Mouse (Mus musculus) midbrain, embryonic 15.5 days (tissue): Measurements from ENCODE around the gene Paqr6. TPM values are rescaled to one million over a fixed set of nuclear protein-coding genes. Genes with fewer than 3 reads are reported as not detected.
"Not testable (repeated sequence)": the region's sequence is repeated elsewhere in the genome, so short reads cannot be mapped to it uniquely, and the experiment has no call there.

Source experiments
- ATAC-seq: fragments of 200-750 bp; cut with Nextera tagmentation; replicated peaks from 2 replicates; pipeline ENCODE4 v1.8.0; 2017; ENCODE audit warnings: moderate TSS enrichment
- H3K27ac ChIP-seq: fragments of 300-500 bp; sonication (generic); 2 replicates; pipeline ENCODE4 v1.5.1; 2015; ENCODE audit warnings: mild to moderate bottlenecking, inconsistent platforms
- H3K27me3 ChIP-seq: fragments of 300-500 bp; sonication (generic); replicated peaks from 2 replicates; pipeline ENCODE4 v1.6.1; 2015; ENCODE audit warnings: inconsistent platforms
- H3K36me3 ChIP-seq: fragments of 300-500 bp; sonication (generic); replicated peaks from 2 replicates; pipeline ENCODE4 v1.6.1; 2015; ENCODE audit warnings: inconsistent platforms
- H3K4me1 ChIP-seq: fragments of 300-500 bp; sonication (generic); 2 replicates; pipeline ENCODE4 v1.6.1; 2015; ENCODE audit warnings: inconsistent platforms
- H3K4me2 ChIP-seq: fragments of 300-500 bp; sonication (generic); 2 replicates; pipeline ENCODE4 v1.6.1; 2015; ENCODE audit warnings: inconsistent platforms, mild to moderate bottlenecking, moderate library complexity
- H3K4me3 ChIP-seq: fragments of 300-500 bp; sonication (generic); 2 replicates; pipeline ENCODE4 v1.5.1; 2015; ENCODE audit warnings: mild to moderate bottlenecking, inconsistent platforms
- H3K9ac ChIP-seq: fragments of 300-500 bp; sonication (generic); 2 replicates; pipeline ENCODE4 v1.6.1; 2015; ENCODE audit warnings: mild to moderate bottlenecking, inconsistent platforms
- H3K9me3 ChIP-seq: fragments of 300-500 bp; sonication (generic); 2 replicates; pipeline ENCODE4 v1.6.1; 2016; ENCODE audit warnings: inconsistent platforms
- WGBS: fragments of 180-500 bp; shearing (Covaris S2); methylation state at CpG from one replicate; pipeline ENCODE4 v1.1.7; 2015; ENCODE audit warnings: mixed read lengths; 5-methylcytosine and 5-hydroxymethylcytosine counted together
- polyA plus RNA-seq: library from polyadenylated mRNA; unstranded; fragments of >200 nt; fragmentation: Nextera tagmentation; extraction: Ambion mirVana; gene quantifications from 2 replicates; pipeline ENCODE4 v1.2.1, GENCODE M21; 2015

The Paqr6 gene
- polyA plus RNA-seq, 1 experiment from 2014 or later, result 1.8 TPM

DNA sequence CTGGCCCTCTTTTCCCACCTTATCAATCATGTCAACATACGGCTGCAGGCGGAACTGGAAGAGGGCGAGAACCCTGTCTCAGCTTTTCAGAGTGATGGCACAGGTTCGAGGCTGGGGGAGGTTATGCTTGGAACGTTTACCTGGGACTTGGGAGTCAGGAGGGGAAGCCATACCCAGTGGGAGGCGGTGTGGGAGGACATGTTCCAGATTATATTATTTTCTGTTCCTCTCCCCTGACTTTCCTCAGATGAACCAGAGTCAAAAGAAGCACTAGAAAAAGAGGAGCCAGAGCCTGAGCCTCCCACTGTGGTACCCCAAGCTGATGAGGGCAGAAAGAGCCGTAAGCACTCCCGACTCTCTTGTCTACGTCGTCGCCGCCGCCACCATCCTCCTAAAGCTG, 13.7 kb upstream of the Paqr6 start:
- 95% methylated on average over 13 of the region's 13 CpGs for WGBS
- Histone ChIP-seq H3K36me3 (peaks cover 95% of the 10 kb centered on the region), H3K27ac (no peak overlapping the region), H3K4me1 (no peaks in the 10 kb centered on the region), H3K4me2 (no peak overlapping the region), H3K4me3 (no peak overlapping the region), H3K9me3 (no peaks in the 10 kb centered on the region), H3K27me3 (no peaks in the 10 kb centered on the region), H3K9ac (no peak overlapping the region)
- ATAC-seq, result no peak

DNA sequence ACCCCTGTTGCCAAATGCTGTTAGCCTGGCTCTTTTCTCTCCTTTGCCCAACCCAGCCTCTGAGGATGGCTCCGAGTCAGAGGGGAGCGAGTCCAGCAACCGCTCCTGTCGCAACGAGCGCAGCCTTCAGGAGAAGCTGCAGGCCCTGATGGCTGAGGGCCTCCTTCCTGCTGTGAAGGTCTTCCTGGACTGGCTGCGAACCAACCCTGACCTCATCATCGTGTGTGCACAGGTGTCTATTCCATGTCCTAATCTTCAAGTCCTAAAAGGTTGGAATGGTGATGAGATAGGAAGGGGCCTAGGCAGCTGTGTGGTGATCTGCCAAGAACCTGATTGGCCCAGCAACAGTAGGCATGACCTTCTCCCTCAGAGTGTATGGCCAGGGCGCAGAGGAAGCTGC, 11.5 kb upstream of the Paqr6 start:
- 94% methylated on average over 9 of the region's 9 CpGs for WGBS
- Histone ChIP-seq H3K4me3 (no peak overlapping the region), H3K27ac (no peak overlapping the region), H3K9me3 (no peaks in the 10 kb centered on the region), H3K27me3 (no peaks in the 10 kb centered on the region), H3K4me1 (no peaks in the 10 kb centered on the region), H3K9ac (no peak overlapping the region), H3K36me3 (peaks cover 85% of the 10 kb centered on the region), H3K4me2 (no peak overlapping the region)
- ATAC-seq, result no peak

DNA sequence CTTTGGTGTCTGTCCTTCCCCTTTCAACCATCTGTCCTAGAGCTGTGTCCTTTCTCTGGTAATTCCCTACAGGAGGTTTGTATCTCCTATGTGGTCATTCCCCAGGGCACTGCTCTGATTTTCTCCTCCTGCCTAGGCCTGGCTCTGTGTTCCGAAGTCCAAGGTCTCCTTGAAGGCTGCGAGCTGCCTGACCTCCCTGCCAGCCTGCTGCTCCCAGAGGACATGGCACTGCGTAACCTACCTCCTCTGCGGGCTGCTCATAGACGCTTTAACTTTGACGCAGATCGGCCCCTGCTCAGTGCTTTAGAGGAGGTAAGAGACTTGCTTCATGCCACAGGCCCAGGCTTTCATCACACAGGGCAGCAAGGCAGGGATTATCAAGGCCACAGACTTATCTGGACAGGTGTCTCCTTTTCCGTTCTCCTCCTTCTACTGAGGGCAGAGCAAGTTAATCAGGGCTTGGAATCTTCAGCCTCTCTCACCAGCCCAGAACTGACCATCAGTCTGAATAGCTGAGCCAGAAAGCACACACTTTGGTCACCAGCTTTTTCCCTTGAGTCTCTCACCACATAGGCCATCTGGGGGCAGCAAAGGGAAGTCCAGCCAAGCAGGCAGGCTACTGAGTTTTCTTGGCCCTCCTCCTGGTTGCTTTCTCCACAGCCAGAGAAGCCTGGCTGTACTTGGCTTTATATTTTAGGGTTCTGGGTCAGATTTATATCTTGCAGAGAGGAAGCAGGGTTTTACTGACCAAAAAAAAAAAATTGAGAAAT, 9.8 kb upstream of the Paqr6 start:
- WGBS, result 92% methylated on average over 8 of the region's 8 CpGs
- peaks cover 83% of the 10 kb centered on the region for H3K36me3 ChIP-seq
- H3K27ac ChIP-seq, result no peak overlapping the region
- H3K4me2 ChIP-seq, result no peak overlapping the region
- no peaks in the 10 kb centered on the region for H3K27me3 ChIP-seq
- no peak overlapping the region for H3K4me3 ChIP-seq
- H3K4me1 ChIP-seq, result no peaks in the 10 kb centered on the region
- H3K9me3 ChIP-seq, result no peaks in the 10 kb centered on the region
- no peak for ATAC-seq
- no peak overlapping the region for H3K9ac ChIP-seq

DNA sequence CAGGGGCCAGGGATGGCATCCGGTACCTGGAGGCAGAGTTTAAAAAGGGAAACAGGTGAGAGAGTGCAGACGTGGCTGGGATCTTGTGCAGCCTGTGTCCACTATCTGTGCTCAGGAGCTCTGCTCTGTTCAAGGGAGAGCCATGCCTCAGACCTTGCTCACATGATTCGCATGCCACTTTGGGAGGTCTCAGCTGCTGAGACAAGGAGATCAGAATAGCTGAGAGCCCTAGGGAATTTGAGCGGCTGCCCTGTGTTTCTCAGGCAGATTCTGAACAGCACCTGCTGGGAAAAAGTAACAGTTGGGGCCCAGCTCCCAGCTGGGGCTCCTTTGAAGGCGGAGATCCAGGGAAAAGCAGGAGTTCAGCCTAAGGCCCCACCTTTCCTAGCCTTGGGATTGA, 4.8 kb upstream of the Paqr6 start:
- no peaks in the 10 kb centered on the region for H3K4me1 ChIP-seq
- no peaks in the 10 kb centered on the region for H3K9me3 ChIP-seq
- WGBS, result 58% methylated on average over 5 of the region's 5 CpGs
- no peaks in the 10 kb centered on the region for H3K27me3 ChIP-seq
- no peak overlapping the region for H3K4me2 ChIP-seq
- no peak for ATAC-seq
- H3K4me3 ChIP-seq, result no peak overlapping the region
- H3K36me3 ChIP-seq, result peaks cover 54% of the 10 kb centered on the region
- H3K27ac ChIP-seq, result no peak overlapping the region
- H3K9ac ChIP-seq, result no peak overlapping the region

DNA sequence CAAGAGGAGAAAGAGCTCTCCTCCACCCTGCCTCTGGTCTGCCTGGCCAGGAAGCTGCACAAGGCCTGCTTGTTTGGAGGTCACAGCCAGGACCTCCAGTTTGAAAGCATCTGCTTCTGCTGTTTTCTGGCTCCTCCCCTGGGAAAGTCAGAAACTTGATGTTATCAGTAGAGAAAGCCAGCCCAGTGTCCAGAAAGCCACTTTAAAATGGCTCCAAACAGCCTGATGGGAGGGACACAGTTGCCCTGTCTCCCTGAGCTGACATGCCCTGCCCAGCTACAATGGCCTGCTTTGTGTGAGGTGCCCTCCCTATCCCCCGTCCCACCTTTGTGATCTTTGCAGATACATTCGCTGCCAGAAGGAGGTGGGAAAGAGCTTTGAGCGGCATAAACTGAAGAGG, 4.4 kb upstream of the Paqr6 start:
- ATAC-seq, result no peak
- no peak overlapping the region for H3K27ac ChIP-seq
- no peaks in the 10 kb centered on the region for H3K9me3 ChIP-seq
- WGBS, result 75% methylated on average over 3 of the region's 3 CpGs
- no peak overlapping the region for H3K4me2 ChIP-seq
- 0 out of 2 replicates have a peak, but pooled peaks cover 1% of the 10 kb centered on the region for H3K27me3 ChIP-seq
- H3K4me3 ChIP-seq, result no peak overlapping the region
- H3K36me3 ChIP-seq, result peaks cover 50% of the 10 kb centered on the region
- H3K9ac ChIP-seq, result no peak overlapping the region
- no peaks in the 10 kb centered on the region for H3K4me1 ChIP-seq

DNA sequence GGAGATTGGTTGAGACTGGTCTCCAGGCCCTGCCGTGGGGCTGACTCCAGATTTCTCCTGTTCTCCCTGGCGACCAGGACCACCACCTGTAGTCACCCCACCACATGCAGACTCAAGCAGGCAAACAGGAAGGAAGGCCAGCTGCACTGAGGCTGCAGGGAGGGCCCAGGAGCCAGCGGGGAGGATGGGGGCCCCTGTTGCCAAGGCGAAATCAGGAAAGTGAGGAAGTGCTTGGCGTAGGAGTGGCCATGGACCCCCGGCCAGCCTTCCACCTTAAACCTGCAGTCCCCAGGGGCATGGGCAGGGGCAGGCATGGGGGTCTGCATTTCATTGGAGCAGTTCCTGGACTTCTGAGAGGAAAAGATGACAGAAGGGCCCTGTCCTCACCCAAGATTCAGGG, 3.3 kb upstream of the Paqr6 start:
- no peak overlapping the region for H3K4me2 ChIP-seq
- no peak overlapping the region for H3K4me3 ChIP-seq
- peaks cover 39% of the 10 kb centered on the region for H3K36me3 ChIP-seq
- 82% methylated on average over 6 of the region's 6 CpGs for WGBS
- ATAC-seq, result no peak
- peaks cover 12% of the 10 kb centered on the region for H3K27me3 ChIP-seq
- H3K9ac ChIP-seq, result no peak overlapping the region
- no peaks in the 10 kb centered on the region for H3K4me1 ChIP-seq
- no peaks in the 10 kb centered on the region for H3K9me3 ChIP-seq
- H3K27ac ChIP-seq, result no peak overlapping the region

DNA sequence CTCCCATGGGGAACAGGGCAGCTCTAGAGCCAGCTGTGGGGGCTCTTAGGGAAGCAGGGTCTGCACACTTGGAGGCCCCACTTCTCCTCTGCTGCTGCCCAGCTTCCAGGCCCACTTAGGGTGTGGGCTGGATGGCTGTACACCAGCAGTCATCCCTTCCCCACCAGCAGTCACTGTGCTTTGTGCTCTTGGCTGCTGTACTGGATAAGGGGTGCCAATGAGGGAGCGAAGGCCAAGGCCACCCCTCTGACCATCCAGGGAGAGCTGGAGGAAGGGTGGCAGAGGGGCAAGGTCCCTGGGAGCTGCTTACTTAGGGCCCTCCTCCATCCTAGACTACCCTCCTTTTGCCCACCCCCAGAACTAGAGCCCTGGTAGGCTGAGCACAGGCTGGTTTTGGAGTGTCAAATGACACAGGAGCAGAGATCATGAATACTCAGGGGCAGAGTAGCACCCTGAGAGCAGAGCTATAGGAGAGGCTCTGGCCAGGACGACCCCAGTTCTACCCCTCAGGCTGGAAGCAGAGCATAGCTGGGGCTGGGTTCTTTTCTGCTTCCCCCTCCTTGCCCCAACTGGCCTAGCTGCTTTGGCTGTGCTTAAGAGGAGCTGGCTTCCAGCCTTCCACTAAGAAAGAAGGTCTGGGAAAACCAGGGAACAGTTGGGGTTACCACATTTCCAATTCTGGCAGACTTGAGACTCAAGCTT, 2.6 kb upstream of the Paqr6 start:
- H3K4me3 ChIP-seq, result no peak overlapping the region
- H3K36me3 ChIP-seq, result peaks cover 37% of the 10 kb centered on the region
- no peak overlapping the region for H3K27ac ChIP-seq
- no peak overlapping the region for H3K9ac ChIP-seq
- no peaks in the 10 kb centered on the region for H3K4me1 ChIP-seq
- WGBS, result 87% methylated on average over 2 of the region's 2 CpGs
- no peak for ATAC-seq
- H3K27me3 ChIP-seq, result peaks cover 14% of the 10 kb centered on the region
- no peak overlapping the region for H3K4me2 ChIP-seq
- H3K9me3 ChIP-seq, result no peaks in the 10 kb centered on the region

DNA sequence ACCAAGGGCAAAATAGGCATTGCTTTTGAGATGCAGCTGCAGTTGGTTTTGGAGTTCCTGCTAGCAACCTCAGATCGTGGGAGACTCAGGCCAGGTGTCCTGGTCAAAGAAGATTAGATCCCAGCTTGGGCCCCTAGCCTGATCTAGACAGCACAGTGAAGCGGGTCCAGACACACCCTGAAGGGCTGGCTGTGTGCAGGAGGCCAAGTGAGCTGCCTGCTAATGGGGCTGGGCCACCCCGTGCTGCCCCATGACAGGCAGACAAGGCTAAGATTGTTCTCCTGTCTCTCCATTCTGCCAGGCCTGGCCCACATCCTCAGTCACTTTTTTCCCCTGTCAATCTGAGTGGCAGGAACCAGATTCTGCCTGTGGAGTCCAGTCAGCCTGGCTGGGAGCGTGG, 684 bp upstream of the Paqr6 start:
- H3K27ac ChIP-seq, result 0 out of 2 replicates have a peak overlapping the region, but pooled peaks have one; percentile 20
- peaks cover 14% of the 10 kb centered on the region for H3K27me3 ChIP-seq
- H3K4me3 ChIP-seq, result no peak overlapping the region
- H3K4me2 ChIP-seq, result no peak overlapping the region
- no peak overlapping the region for H3K9ac ChIP-seq
- ATAC-seq, result no peak
- H3K36me3 ChIP-seq, result peaks cover 29% of the 10 kb centered on the region
- no peaks in the 10 kb centered on the region for H3K4me1 ChIP-seq
- no peaks in the 10 kb centered on the region for H3K9me3 ChIP-seq
- 71% methylated on average over 4 of the region's 4 CpGs for WGBS

DNA sequence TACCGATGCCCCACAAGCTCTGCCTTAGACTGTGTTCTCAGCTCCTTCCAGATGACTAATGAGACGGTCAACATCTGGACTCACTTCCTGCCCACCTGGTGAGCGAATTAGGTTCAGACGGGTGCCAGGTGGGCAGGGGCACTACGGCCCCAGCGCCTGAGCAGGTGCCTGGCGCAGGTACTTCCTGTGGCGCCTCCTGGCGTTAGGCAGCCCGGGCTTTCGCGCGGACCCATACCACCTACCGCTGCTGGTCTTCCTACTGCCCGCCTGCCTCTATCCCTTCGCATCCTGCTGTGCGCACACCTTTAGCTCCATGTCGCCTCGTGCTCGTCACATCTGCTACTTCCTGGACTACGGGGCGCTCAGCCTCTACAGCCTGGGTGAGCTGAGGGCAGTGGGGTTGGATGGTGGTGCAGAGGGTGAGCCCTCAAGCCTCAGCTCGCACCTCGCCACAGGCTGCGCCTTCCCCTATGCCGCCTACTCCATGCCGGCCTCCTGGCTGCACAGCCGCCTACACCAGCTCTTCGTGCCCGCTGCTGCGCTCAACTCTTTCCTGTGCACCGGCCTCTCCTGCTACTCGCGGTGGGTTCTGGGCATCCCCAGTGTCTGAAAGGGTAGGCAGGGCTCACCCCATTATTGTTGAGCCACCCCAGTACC, 1.4 kb downstream of the Paqr6 start:
- no peak overlapping the region for H3K4me3 ChIP-seq
- H3K27me3 ChIP-seq, result peaks cover 14% of the 10 kb centered on the region
- H3K27ac ChIP-seq, result no peak overlapping the region
- no peaks in the 10 kb centered on the region for H3K9me3 ChIP-seq
- H3K9ac ChIP-seq, result no peak overlapping the region
- peaks cover 8% of the 10 kb centered on the region for H3K36me3 ChIP-seq
- H3K4me1 ChIP-seq, result no peaks in the 10 kb centered on the region
- H3K4me2 ChIP-seq, result no peak overlapping the region
- ATAC-seq, result no peak
- WGBS, result 38% methylated on average over 34 of the region's 34 CpGs

DNA sequence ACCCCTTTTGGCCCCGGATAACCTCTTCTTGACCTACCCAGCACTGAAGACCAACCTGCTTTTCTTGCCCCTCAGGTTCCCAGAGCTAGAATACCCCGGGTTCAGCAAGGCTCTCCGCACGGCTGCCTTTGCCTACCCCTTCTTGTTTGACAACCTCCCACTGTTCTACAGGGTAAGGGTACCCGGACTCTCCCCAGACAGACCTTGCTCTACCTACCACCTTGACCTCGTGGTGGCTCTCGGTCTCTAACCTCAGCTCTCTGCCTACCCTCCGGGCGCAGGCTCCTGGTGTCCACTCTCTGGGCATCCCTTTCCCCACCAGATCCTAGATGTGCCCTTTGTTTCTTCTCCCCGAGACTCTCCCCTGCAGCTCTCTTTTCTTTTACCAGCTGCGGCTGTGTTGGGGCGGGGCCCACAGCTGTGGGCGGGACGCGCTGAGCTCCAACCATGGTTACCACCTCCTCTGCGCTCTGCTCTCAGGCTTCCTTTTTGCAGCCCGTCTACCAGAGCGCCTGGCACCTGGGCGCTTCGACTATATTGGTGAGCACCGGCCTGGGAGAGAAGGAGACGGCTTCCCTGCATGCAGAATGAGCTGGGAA, 2.5 kb downstream of the Paqr6 start:
- not testable (repeated sequence) for H3K36me3 ChIP-seq, H3K27ac ChIP-seq, H3K4me1 ChIP-seq, H3K9me3 ChIP-seq
- Histone ChIP-seq H3K4me2 (peak overlapping the region; percentile 44), H3K27me3 (peaks cover 14% of the 10 kb centered on the region), H3K4me3 (peak overlapping the region; percentile 24), H3K9ac (peak overlapping the region; percentile 12; the same call in 1 of the 2 replicates)
- ATAC-seq, result peak; percentile 85
- 3% methylated on average over 21 of the region's 22 CpGs for WGBS

DNA sequence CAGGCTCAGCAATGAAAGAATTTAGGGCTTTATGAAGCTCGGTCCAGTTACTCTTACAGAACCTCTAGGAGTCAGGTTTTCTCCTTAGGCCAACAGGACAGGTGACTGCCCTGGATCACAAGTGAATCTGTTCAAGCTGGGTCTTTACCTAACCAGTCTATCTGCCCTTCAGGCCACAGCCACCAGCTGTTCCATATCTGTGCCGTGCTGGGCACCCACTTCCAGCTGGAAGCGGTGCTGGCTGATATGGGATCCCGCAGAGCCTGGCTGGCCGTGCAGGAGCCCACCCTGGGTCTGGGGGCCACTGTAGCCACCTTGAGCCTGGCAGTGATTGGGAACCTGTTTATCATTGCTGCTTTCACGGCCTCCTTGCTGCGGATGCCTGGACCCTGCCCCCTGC, 3.1 kb downstream of the Paqr6 start:
- H3K9me3 ChIP-seq, H3K4me2 ChIP-seq, H3K27ac ChIP-seq, H3K9ac ChIP-seq, H3K4me1 ChIP-seq, H3K36me3 ChIP-seq, H3K4me3 ChIP-seq: not testable (repeated sequence)
- peaks cover 14% of the 10 kb centered on the region for H3K27me3 ChIP-seq
- WGBS, result 62% methylated on average over 4 of the region's 7 CpGs
- 0 out of 2 replicates have a peak, but pooled peaks have one; percentile 32 for ATAC-seq

DNA sequence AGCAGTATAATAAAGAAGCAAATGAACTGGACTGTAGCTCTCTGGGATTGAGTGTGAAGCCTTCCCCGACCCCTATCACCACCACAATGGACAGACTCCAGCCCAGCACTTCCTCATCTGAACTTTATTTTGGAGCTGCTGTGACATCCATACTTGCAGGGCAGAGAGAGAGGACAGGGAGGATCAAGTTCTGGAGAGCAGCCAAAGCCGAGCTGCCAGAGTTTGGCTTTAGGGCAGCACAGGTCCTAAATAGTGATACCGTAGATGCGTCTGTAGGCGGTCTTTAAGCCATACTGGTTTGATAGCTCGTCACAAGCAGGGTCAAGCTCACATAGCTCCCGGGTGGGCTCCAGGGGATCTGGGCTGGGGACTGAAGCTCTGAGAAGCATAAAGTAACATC, 4.1 kb downstream of the Paqr6 start:
- not testable (repeated sequence) for H3K4me2 ChIP-seq

More for the DNA sequence above, 4.1 kb downstream of the Paqr6 start:
- H3K9me3 ChIP-seq, H3K9ac ChIP-seq, H3K27ac ChIP-seq, H3K4me3 ChIP-seq, ATAC-seq, H3K4me1 ChIP-seq, H3K36me3 ChIP-seq: not testable (repeated sequence)
- 92% methylated on average over 7 of the region's 7 CpGs for WGBS
- peaks cover 14% of the 10 kb centered on the region for H3K27me3 ChIP-seq
